Mouse (Mus musculus) neural tube, embryonic 10.5 days (tissue): ENCODE results near the gene Olfr701.

ENCODE experiments used
- DNase-seq: peaks from one replicate; pipeline ENCODE4 v3.0.0-alpha.2; 2017; ENCODE audit warnings: low spot score; ENCODE audit errors: extremely low spot score

The Olfr701 gene

GRCm38 (mm10) chr7:106813829-106814228 is at the start of gene Olfr701:
TSS of gene Olfr701 (plus strand) at chr7:106814129.
- no peak for DNase-seq

- no peak for DNase-seq
Observed at GRCm38 (mm10) chr7:106788330-106788729, 25.6 kb upstream of the Olfr701 start.

GRCm38 (mm10) chr7:106793098-106793497 is 20.8 kb upstream of the Olfr701 start, which contains the start of gene Olfr699:
TSS of gene Olfr699 (minus strand) at chr7:106793198.
- DNase-seq: no peak

GRCm38 (mm10) chr7:106808734-106809133 is 5.2 kb upstream of the Olfr701 start, which contains the start of gene Olfr700:
TSS of gene Olfr700 (minus strand) at chr7:106808834.
- DNase-seq: no peak

GRCm38 (mm10) chr7:106815775-106816174 is 1.8 kb downstream of the Olfr701 start:
- DNase-seq: no peak

- DNase-seq: no peak
Observed at GRCm38 (mm10) chr7:106818414-106818813, 4.5 kb downstream of the Olfr701 start.

GRCm38 (mm10) chr7:106833793-106834192 is 19.9 kb downstream of the Olfr701 start, which contains the start of gene Olfr702:
TSS of gene Olfr702 (minus strand) at chr7:106833893.
- no peak for DNase-seq

GRCm38 (mm10) chr7:106843060-106843459 is 29.1 kb downstream of the Olfr701 start, which contains the start of gene Olfr703:
TSS of gene Olfr703 (plus strand) at chr7:106843360.
- no peak for DNase-seq

GRCm38 (mm10) chr7:106862885-106863284 is 49.0 kb downstream of the Olfr701 start, which contains the start of gene Olfr704:
TSS of gene Olfr704 (plus strand) at chr7:106863185.
- no peak for DNase-seq
